In genomic region chr1:192696371-192696863, GRCm38 (mm10) we compare ENCODE assay signal across 12 mouse cellular contexts.
A peak's percentile ranks its signal among the peaks of the same experiment; 100 is the strongest.
DNase-seq lines count a peak whose midpoint lies in the region; ATAC-seq lines count a peak whose summit lies in the region.
"Had no signal": no experiment of that assay in that cellular context is flagged by ENCODE, and none has a peak within 500 bp of the region (broad histone marks: within the 10 kb centered on the region; RNA-seq: fewer than 3 reads in every experiment).

No protein-coding gene starts in this region.

- peak; percentile 6 for DNase-seq in cerebellum, adult 9-10 months
- DNase-seq in cerebellum, adult 9-11 months: no peak
- DNase-seq in kidney, adult 8-10 months: no peak
- peak; percentile 14 for DNase-seq in testis, postnatal 14 days (ENCODE audit: low spot score)
- DNase-seq in testis, postnatal 10 days (ENCODE audit: low spot score): no peak
- no peak for DNase-seq in right cerebral cortex, adult 18-20 months
- DNase-seq: heart, adult 18-20 months; heart, postnatal 4 days had no signal

- peak; percentile 75 for ATAC-seq in kidney, embryonic 14.5 days (ENCODE audit: low FRiP score, low TSS enrichment)
- no peak for ATAC-seq in heart, embryonic 11.5 days (replicated peaks; ENCODE audit: insufficient number of reproducible peaks, low FRiP score, low TSS enrichment)
- ATAC-seq: forebrain, embryonic 14.5 days had no signal

- no peaks in the 10 kb centered on the region for H3K27me3 ChIP-seq in kidney, embryonic 14.5 days (ENCODE audit: control insufficient read depth, insufficient read depth, low read length)
- H3K27me3 ChIP-seq in heart, embryonic 11.5 days (ENCODE audit: control insufficient read depth, insufficient read depth, low read length): no peaks in the 10 kb centered on the region; the same call in 1 of the 2 replicates
- H3K27me3 ChIP-seq: embryonic facial prominence, embryonic 12.5 days had no signal

- no peak overlapping the region for H3K4me3 ChIP-seq in kidney, embryonic 14.5 days (ENCODE audit: low read length)
- no peak overlapping the region for H3K4me3 ChIP-seq in heart, embryonic 11.5 days (ENCODE audit: low read depth, low read length)
- H3K4me3 ChIP-seq: embryonic facial prominence, embryonic 12.5 days had no signal

- H3K9ac ChIP-seq in kidney, embryonic 14.5 days (ENCODE audit: low read depth, low read length): no peak overlapping the region
- H3K9ac ChIP-seq in heart, embryonic 11.5 days (ENCODE audit: low read depth, low read length): no peak overlapping the region
- H3K9ac ChIP-seq: embryonic facial prominence, embryonic 12.5 days had no signal

- H3K36me3 ChIP-seq in kidney, embryonic 14.5 days (ENCODE audit: control insufficient read depth, insufficient read depth, low read length): no peaks in the 10 kb centered on the region
- no peaks in the 10 kb centered on the region for H3K36me3 ChIP-seq in heart, embryonic 11.5 days (ENCODE audit: control insufficient read depth, insufficient read depth, low read length)
- H3K36me3 ChIP-seq: embryonic facial prominence, embryonic 12.5 days had no signal

- 53% methylated on average over 1 of the region's 1 CpGs for WGBS in kidney, embryonic 14.5 days
- WGBS in heart, embryonic 11.5 days (ENCODE audit: insufficient replicate concordance): 54% methylated on average over 1 of the region's 1 CpGs

- H3K4me2 ChIP-seq in kidney, embryonic 14.5 days (replicated peaks; ENCODE audit: low read depth, low read length): no peak overlapping the region
- H3K4me2 ChIP-seq in heart, embryonic 11.5 days: no peak overlapping the region
- H3K4me2 ChIP-seq: embryonic facial prominence, embryonic 12.5 days had no signal

- no peaks in the 10 kb centered on the region for H3K9me3 ChIP-seq in kidney, embryonic 14.5 days (ENCODE audit: control insufficient read depth, low read length)
- no peaks in the 10 kb centered on the region for H3K9me3 ChIP-seq in heart, embryonic 11.5 days (replicated peaks; ENCODE audit: control insufficient read depth, low read length)
- H3K9me3 ChIP-seq: embryonic facial prominence, embryonic 12.5 days had no signal

- H3K27ac ChIP-seq in kidney, embryonic 14.5 days (ENCODE audit: low read depth, low read length): peak overlapping the region; percentile 70
- H3K27ac ChIP-seq in heart, embryonic 11.5 days (ENCODE audit: low read depth, low read length): no peak overlapping the region
- H3K27ac ChIP-seq: embryonic facial prominence, embryonic 12.5 days had no signal

- no peaks in the 10 kb centered on the region for H3K4me1 ChIP-seq in kidney, embryonic 14.5 days (ENCODE audit: control insufficient read depth, insufficient read depth, low read length)
- H3K4me1 ChIP-seq in heart, embryonic 11.5 days (ENCODE audit: control insufficient read depth, insufficient read depth, low read length): no peaks in the 10 kb centered on the region
- H3K4me1 ChIP-seq: embryonic facial prominence, embryonic 12.5 days had no signal

Comparison
In these comparisons a context has a peak if more than half of its experiments do, and no peak if none do; other contexts are left out.
1. DNase-seq: peak in cerebellum, adult 9-10 months (single experiment) and testis, postnatal 14 days (single experiment); none in cerebellum, adult 9-11 months (single experiment), kidney, adult 8-10 months (0 of 2), testis, postnatal 10 days (single experiment) and right cerebral cortex, adult 18-20 months (single experiment).